Mouse (Mus musculus) embryonic facial prominence, embryonic 14.5 days (tissue): ENCODE results near the gene Zwint. TPM values are rescaled to one million over a fixed set of nuclear protein-coding genes. Genes with fewer than 3 reads are reported as not detected.
A peak's percentile ranks its signal among the peaks of the same experiment; 100 is the strongest.

Experiments used
- ATAC-seq: fragments of 200-750 bp; cut with Nextera tagmentation; 2 replicates; pipeline ENCODE4 v1.8.0; 2017; ENCODE audit warnings: low read depth, moderate number of reproducible peaks, moderate TSS enrichment
- DNase-seq: peaks from one replicate; pipeline ENCODE4 v3.0.0-alpha.2; 2015; ENCODE audit warnings: low spot score
- H3K27ac ChIP-seq: fragments of 300-500 bp; sonication (generic); replicated peaks from 2 replicates; pipeline ENCODE4 v1.5.1; 2014; ENCODE audit warnings: low read depth, mild to moderate bottlenecking, low read length, moderate library complexity
- H3K27me3 ChIP-seq: fragments of 300-500 bp; sonication (generic); replicated peaks from 2 replicates; pipeline ENCODE4 v1.6.1; 2014; ENCODE audit warnings: low read length; ENCODE audit not compliant: control insufficient read depth, insufficient read depth
- H3K36me3 ChIP-seq: fragments of 300-500 bp; sonication (generic); 2 replicates; pipeline ENCODE4 v1.6.1; 2014; ENCODE audit warnings: low read length, mixed read lengths; ENCODE audit not compliant: control insufficient read depth, insufficient read depth
- H3K4me1 ChIP-seq: fragments of 300-500 bp; sonication (generic); 2 replicates; pipeline ENCODE4 v1.6.1; 2014; ENCODE audit warnings: antibody characterized with exemption, low read length; ENCODE audit not compliant: control insufficient read depth, insufficient read depth
- H3K4me2 ChIP-seq: fragments of 300-500 bp; sonication (generic); 2 replicates; pipeline ENCODE4 v1.6.1; 2014; ENCODE audit warnings: low read depth, mild to moderate bottlenecking, low read length, moderate library complexity, mixed read lengths
- H3K4me3 ChIP-seq: fragments of 300-500 bp; sonication (generic); 2 replicates; pipeline ENCODE4 v1.5.1; 2014; ENCODE audit warnings: low read depth, mild to moderate bottlenecking, low read length
- H3K9ac ChIP-seq: fragments of 300-500 bp; sonication (generic); 2 replicates; pipeline ENCODE4 v1.6.1; 2014; ENCODE audit warnings: low read depth, mild to moderate bottlenecking, low read length, moderate library complexity, mixed read lengths
- H3K9me3 ChIP-seq: fragments of 300-500 bp; sonication (generic); 2 replicates; pipeline ENCODE4 v1.6.1; 2016; ENCODE audit warnings: low read length; ENCODE audit not compliant: control insufficient read depth
- WGBS: fragments of 180-500 bp; shearing (Covaris S2); extraction: QIAGEN DNeasy Blood & Tissue Kit; methylation state at CpG from one replicate; pipeline ENCODE4 v1.1.7; 2014; 5-methylcytosine and 5-hydroxymethylcytosine counted together
- polyA plus RNA-seq: library from polyadenylated mRNA; unstranded; fragments of >200 nt; fragmentation: Nextera tagmentation; extraction: Ambion mirVana; gene quantifications from 2 replicates; pipeline ENCODE4 v1.2.1, GENCODE M21; 2014

Zwint gene
- polyA plus RNA-seq = 214 and 243 TPM in 2 replicates

- Histone ChIP-seq H3K4me3 (peak within 1 kb of the TSS; percentile 76), H3K4me1 (peaks cover 5% of the 10 kb centered on the region; the same call in 1 of the 2 replicates), H3K9ac (peak within 1 kb of the TSS; percentile 90), H3K27ac (peak within 1 kb of the TSS; percentile 95), H3K27me3 (no peaks in the 10 kb centered on the region), H3K4me2 (peak within 1 kb of the TSS; percentile 78), H3K36me3 (peaks cover 32% of the 10 kb centered on the region), H3K9me3 (no peaks in the 10 kb centered on the region)
- 2% methylated on average over 36 of the region's 36 CpGs for WGBS
- DNase-seq = peak; percentile 99
- peak; percentile 99 for ATAC-seq
These were observed at the start of gene Zwint for GRCm38 (mm10) chr10:72654270-72655016. Gene Zwint (plus strand): TSS chr10:72654845.

GRCm38 (mm10) chr10:72613125-72613915 is 41.3 kb upstream of the Zwint start:
- H3K27ac ChIP-seq = no peak overlapping the region
- H3K4me1 ChIP-seq = no peaks in the 10 kb centered on the region
- no peaks in the 10 kb centered on the region for H3K27me3 ChIP-seq

DNA sequence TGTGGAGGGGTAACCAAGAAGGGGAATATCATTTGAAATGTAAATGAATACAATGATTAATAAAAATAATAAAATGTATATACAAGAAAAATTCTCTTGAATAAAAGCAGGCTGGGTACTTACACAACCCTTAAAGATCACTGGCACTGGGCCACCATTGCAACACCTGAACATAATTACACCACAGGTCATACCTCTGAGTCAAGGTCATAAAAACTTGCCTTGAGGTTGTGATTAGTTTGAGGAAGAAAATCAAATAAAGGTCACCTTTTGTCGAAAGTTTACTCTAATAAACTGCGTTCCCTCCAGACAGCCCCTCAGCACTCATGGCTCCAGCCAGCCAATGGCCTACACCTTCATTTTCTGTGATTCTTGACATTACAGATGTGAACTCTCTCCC is 38.5 kb upstream of the Zwint start:
- no peak overlapping the region for H3K9ac ChIP-seq
- no peaks in the 10 kb centered on the region for H3K4me1 ChIP-seq
- 58% methylated on average over 2 of the region's 2 CpGs for WGBS
- no peak for ATAC-seq
- H3K27ac ChIP-seq = no peak overlapping the region
- H3K4me3 ChIP-seq = no peak overlapping the region
- no peaks in the 10 kb centered on the region for H3K36me3 ChIP-seq
- H3K4me2 ChIP-seq = no peak overlapping the region
- no peak for DNase-seq
- no peaks in the 10 kb centered on the region for H3K9me3 ChIP-seq
- H3K27me3 ChIP-seq = no peaks in the 10 kb centered on the region

More at GRCm38 (mm10) chr10:72613125-72613915, 41.3 kb upstream of the Zwint start:
- ATAC-seq (no peak), DNase-seq (no peak)
- WGBS = 73% methylated on average over 5 of the region's 5 CpGs
- Histone ChIP-seq H3K4me2 (no peak overlapping the region), H3K9me3 (no peaks in the 10 kb centered on the region), H3K9ac (no peak overlapping the region), H3K36me3 (no peaks in the 10 kb centered on the region), H3K4me3 (no peak overlapping the region)

GRCm38 (mm10) chr10:72620527-72620926 is 34.1 kb upstream of the Zwint start:
- Histone ChIP-seq H3K4me2 (no peak overlapping the region), H3K4me3 (no peak overlapping the region), H3K9me3 (no peaks in the 10 kb centered on the region), H3K27ac (no peak overlapping the region), H3K4me1 (no peaks in the 10 kb centered on the region), H3K9ac (no peak overlapping the region), H3K36me3 (no peaks in the 10 kb centered on the region), H3K27me3 (no peaks in the 10 kb centered on the region)
- WGBS = 44% methylated on average over 2 of the region's 2 CpGs
- ATAC-seq (no peak), DNase-seq (peak; percentile 22)

DNA sequence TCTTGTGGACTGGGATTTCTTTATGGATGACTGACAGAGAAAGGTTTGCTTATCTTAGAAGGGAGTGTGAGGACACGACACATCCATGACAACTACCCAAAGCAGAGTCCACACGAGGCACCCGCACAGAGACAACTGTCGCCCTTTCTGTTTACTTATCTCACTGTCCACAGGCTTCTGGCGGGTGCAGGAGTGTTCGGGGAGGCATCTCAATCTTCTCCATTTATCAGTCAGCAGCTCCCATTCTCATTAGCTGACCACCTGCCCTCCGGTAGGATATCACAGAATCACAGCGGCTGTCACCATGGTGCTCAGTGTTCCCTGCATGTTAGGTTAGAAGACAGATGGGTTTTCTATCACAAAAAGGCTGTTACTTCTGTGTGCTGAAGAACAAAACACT is 31.1 kb upstream of the Zwint start:
- no peak for ATAC-seq

GRCm38 (mm10) chr10:72634125-72634524 is 20.5 kb upstream of the Zwint start:
- 0 out of 2 replicates have a peak, but pooled peaks cover 5% of the 10 kb centered on the region for H3K4me1 ChIP-seq
- peak; percentile 44; the same call in 1 of the 2 replicates for ATAC-seq

More for the DNA sequence above, 31.1 kb upstream of the Zwint start:
- H3K36me3 ChIP-seq = no peaks in the 10 kb centered on the region
- H3K9ac ChIP-seq = no peak overlapping the region
- H3K27ac ChIP-seq = no peak overlapping the region
- no peaks in the 10 kb centered on the region for H3K4me1 ChIP-seq
- no peak overlapping the region for H3K4me2 ChIP-seq
- DNase-seq = no peak
- H3K9me3 ChIP-seq = no peaks in the 10 kb centered on the region
- WGBS = 84% methylated on average over 8 of the region's 8 CpGs
- H3K27me3 ChIP-seq = no peaks in the 10 kb centered on the region
- H3K4me3 ChIP-seq = no peak overlapping the region

GRCm38 (mm10) chr10:72650867-72651266 is 3.8 kb upstream of the Zwint start:
- no peaks in the 10 kb centered on the region for H3K9me3 ChIP-seq
- H3K4me3 ChIP-seq = no peak overlapping the region
- ATAC-seq (no peak), DNase-seq (no peak)
- no peaks in the 10 kb centered on the region for H3K27me3 ChIP-seq
- no peak overlapping the region for H3K9ac ChIP-seq
- no peak overlapping the region for H3K27ac ChIP-seq
- H3K4me2 ChIP-seq = no peak overlapping the region
- H3K4me1 ChIP-seq = peaks cover 5% of the 10 kb centered on the region; the same call in 1 of the 2 replicates
- H3K36me3 ChIP-seq = no peaks in the 10 kb centered on the region
- WGBS = 45% methylated on average over 6 of the region's 6 CpGs

More at GRCm38 (mm10) chr10:72634125-72634524, 20.5 kb upstream of the Zwint start:
- no peak overlapping the region for H3K4me3 ChIP-seq
- no peak overlapping the region for H3K4me2 ChIP-seq
- H3K9ac ChIP-seq = no peak overlapping the region
- 42% methylated on average over 5 of the region's 5 CpGs for WGBS
- no peaks in the 10 kb centered on the region for H3K27me3 ChIP-seq
- H3K36me3 ChIP-seq = no peaks in the 10 kb centered on the region
- DNase-seq = peak; percentile 63
- H3K9me3 ChIP-seq = no peaks in the 10 kb centered on the region
- no peak overlapping the region for H3K27ac ChIP-seq

DNA sequence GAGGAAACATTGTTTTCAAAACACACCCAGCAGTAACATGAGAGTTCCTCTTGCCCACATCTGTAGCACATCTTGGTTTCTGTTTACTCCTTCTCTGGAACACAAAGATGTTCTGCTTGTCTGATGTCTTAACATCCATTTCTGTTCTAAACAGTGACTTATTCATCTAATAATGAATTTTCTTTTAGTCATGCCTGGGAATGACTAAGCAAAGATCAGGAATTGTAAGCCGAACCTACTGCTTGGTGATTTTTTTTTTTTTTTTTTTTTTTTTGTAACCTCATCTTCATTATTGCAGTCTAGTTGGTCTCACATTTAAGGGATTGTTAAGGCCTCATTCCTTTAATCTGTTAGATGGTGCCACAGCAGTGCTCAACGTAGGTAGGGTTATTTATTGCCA is 848 bp upstream of the Zwint start:
- Histone ChIP-seq H3K4me3 (no peak overlapping the region), H3K27ac (peak overlapping the region; percentile 86; the same call in 1 of the 2 replicates), H3K27me3 (no peaks in the 10 kb centered on the region), H3K4me2 (peak overlapping the region; percentile 78; the same call in 1 of the 2 replicates), H3K9ac (no peak overlapping the region), H3K4me1 (peaks cover 5% of the 10 kb centered on the region; the same call in 1 of the 2 replicates), H3K36me3 (peaks cover 26% of the 10 kb centered on the region), H3K9me3 (no peaks in the 10 kb centered on the region)
- no peak for DNase-seq
- no peak for ATAC-seq
- 69% methylated on average over 2 of the region's 2 CpGs for WGBS
